Mouse (Mus musculus) heart, embryonic 15.5 days (tissue): Measurements from ENCODE around the gene Tmco3. TPM values are rescaled to one million over a fixed set of nuclear protein-coding genes. Genes with fewer than 3 reads are reported as not detected.
A peak's percentile ranks its signal among the peaks of the same experiment; 100 is the strongest.

Experiments used
- ATAC-seq: fragments of 200-750 bp; cut with Nextera tagmentation; replicated peaks from 2 replicates; pipeline ENCODE4 v1.8.0; 2017; ENCODE audit warnings: low read depth, moderate TSS enrichment; ENCODE audit not compliant: insufficient number of reproducible peaks, insufficient read depth, low FRiP score
- H3K27ac ChIP-seq: fragments of 300-500 bp; sonication (generic); 2 replicates; pipeline ENCODE4 v1.5.1; 2015; ENCODE audit warnings: mild to moderate bottlenecking, inconsistent platforms
- H3K27me3 ChIP-seq: fragments of 300-500 bp; sonication (generic); 2 replicates; pipeline ENCODE4 v1.6.1; 2015; ENCODE audit warnings: inconsistent platforms
- H3K36me3 ChIP-seq: fragments of 300-500 bp; sonication (generic); 2 replicates; pipeline ENCODE4 v1.6.1; 2015; ENCODE audit warnings: mild to moderate bottlenecking, inconsistent platforms
- H3K4me1 ChIP-seq: fragments of 300-500 bp; sonication (generic); replicated peaks from 2 replicates; pipeline ENCODE4 v1.6.1; 2015; ENCODE audit warnings: inconsistent platforms
- H3K4me2 ChIP-seq: fragments of 300-500 bp; sonication (generic); 2 replicates; pipeline ENCODE4 v1.6.1; 2015; ENCODE audit warnings: inconsistent platforms, mild to moderate bottlenecking, moderate library complexity
- H3K4me3 ChIP-seq: fragments of 300-500 bp; sonication (generic); 2 replicates; pipeline ENCODE4 v1.5.1; 2015; ENCODE audit warnings: mild to moderate bottlenecking, inconsistent platforms
- H3K9ac ChIP-seq: fragments of 300-500 bp; sonication (generic); 2 replicates; pipeline ENCODE4 v1.6.1; 2015; ENCODE audit warnings: mild to moderate bottlenecking, inconsistent platforms
- H3K9me3 ChIP-seq: fragments of 300-500 bp; sonication (generic); replicated peaks from 2 replicates; pipeline ENCODE4 v1.6.1; 2016; ENCODE audit warnings: inconsistent platforms
- WGBS: fragments of 180-500 bp; shearing (Covaris S2); methylation state at CpG from one replicate; pipeline ENCODE4 v1.1.7; 2015; ENCODE audit warnings: mixed read lengths; 5-methylcytosine and 5-hydroxymethylcytosine counted together
- polyA plus RNA-seq: library from polyadenylated mRNA; unstranded; fragments of >200 nt; fragmentation: Nextera tagmentation; extraction: Ambion mirVana; gene quantifications from 2 replicates; pipeline ENCODE4 v1.2.1, GENCODE M21; 2015

Gene Tmco3
- 26.1 and 33.6 TPM in 2 replicates for polyA plus RNA-seq

- H3K27ac ChIP-seq: peak within 1 kb of the TSS; percentile 100
- under 1% methylated on average over 79 of the region's 79 CpGs for WGBS
These were observed at the start of gene Tmco3, which contains the start of gene Dcun1d2 for GRCm38 (mm10) chr8:13287692-13288623. Gene Tmco3, plus strand, starts transcription at chr8:13288190. Gene Dcun1d2, minus strand, starts transcription at chr8:13288131.

GRCm38 (mm10) chr8:13240055-13240454 is 47.9 kb upstream of the Tmco3 start:
- no peak overlapping the region for H3K4me2 ChIP-seq
- no peak overlapping the region for H3K9ac ChIP-seq
- H3K4me3 ChIP-seq: no peak overlapping the region
- H3K36me3 ChIP-seq: peaks cover 29% of the 10 kb centered on the region; the same call in 1 of the 2 replicates
- peaks cover 42% of the 10 kb centered on the region for H3K4me1 ChIP-seq
- WGBS: 90% methylated on average over 9 of the region's 9 CpGs
- H3K27ac ChIP-seq: no peak overlapping the region
- no peak for ATAC-seq
- no peaks in the 10 kb centered on the region for H3K27me3 ChIP-seq
- H3K9me3 ChIP-seq: no peaks in the 10 kb centered on the region

More at GRCm38 (mm10) chr8:13287692-13288623, at the start of gene Tmco3, which contains the start of gene Dcun1d2:
- peaks cover 8% of the 10 kb centered on the region for H3K36me3 ChIP-seq
- no peaks in the 10 kb centered on the region for H3K27me3 ChIP-seq
- H3K4me2 ChIP-seq: peak within 1 kb of the TSS; percentile 94
- peak; percentile 91 for ATAC-seq
- H3K9ac ChIP-seq: peak within 1 kb of the TSS; percentile 75
- peak within 1 kb of the TSS; percentile 76 for H3K4me3 ChIP-seq
- no peaks in the 10 kb centered on the region for H3K9me3 ChIP-seq
- peaks cover 16% of the 10 kb centered on the region for H3K4me1 ChIP-seq

DNA sequence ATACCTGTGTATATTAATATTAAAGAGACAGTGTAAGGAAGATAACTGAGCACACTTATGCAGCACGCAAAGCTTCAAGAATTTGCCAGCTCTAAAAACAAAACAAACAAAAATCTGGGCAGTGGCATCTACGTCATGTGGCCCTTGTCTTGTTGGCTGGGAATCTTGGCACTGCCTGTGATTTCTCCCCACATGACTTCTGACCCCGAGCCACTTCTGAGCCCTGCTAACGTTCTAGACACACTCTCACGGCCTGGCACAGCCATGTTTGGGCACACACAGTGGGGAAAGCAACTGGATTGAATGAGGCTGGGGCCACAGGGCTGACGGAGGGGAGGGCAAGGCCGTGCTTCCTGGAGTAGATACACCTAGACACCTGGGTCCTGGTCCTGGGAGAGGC is 47.3 kb upstream of the Tmco3 start:
- H3K27ac ChIP-seq: peak overlapping the region; percentile 46
- H3K9ac ChIP-seq: no peak overlapping the region
- ATAC-seq: no peak
- WGBS: 60% methylated on average over 7 of the region's 7 CpGs
- H3K4me3 ChIP-seq: no peak overlapping the region
- peaks cover 34% of the 10 kb centered on the region; the same call in 1 of the 2 replicates for H3K36me3 ChIP-seq
- H3K27me3 ChIP-seq: no peaks in the 10 kb centered on the region
- H3K9me3 ChIP-seq: no peaks in the 10 kb centered on the region
- no peak overlapping the region for H3K4me2 ChIP-seq
- H3K4me1 ChIP-seq: peaks cover 44% of the 10 kb centered on the region

DNA sequence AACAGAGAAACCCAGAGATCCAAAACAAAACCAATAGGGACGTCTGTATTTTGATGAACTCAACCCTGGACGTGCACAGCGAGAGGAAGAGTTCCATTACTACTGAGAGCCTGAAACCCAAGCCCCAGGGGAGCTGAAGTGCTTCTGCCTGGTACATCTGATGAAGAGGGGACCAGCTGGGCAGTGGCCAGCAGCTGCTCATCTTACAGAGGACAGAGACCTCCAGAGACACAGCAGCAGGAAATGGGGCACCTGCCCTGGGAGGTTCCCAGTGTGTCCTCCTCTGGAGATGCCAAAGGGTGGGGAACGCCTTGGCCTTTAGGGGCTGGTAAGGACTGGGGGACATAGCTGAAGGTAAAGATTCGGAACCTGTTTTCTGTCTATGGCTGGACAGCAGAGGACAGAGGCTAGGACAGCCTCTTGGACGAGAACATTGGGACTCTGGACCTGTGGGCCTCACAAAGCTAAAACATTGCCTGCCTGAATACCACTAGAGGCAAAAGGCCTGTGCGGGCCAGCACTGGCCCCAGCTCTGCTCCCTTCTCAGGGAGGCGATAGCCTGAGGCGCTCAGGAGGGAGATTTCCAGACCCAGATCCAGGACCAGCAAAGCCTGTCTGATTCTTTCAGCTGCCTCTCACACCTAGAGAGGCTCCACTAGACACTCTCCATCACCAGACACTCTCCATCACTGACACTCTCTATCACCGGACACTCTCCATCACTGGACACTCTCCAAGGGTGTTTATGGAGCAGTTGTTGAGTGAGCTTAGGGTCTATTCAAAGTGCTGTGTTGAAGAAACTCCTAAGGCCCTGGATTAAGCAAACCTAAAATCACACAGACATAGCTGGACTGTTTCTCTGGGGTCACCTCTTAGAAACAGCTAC is 44.8 kb upstream of the Tmco3 start:
- WGBS: 52% methylated on average over 10 of the region's 10 CpGs
- Histone ChIP-seq H3K4me2 (no peak overlapping the region), H3K27ac (peak overlapping the region; percentile 67), H3K9ac (peak overlapping the region; percentile 14; the same call in 1 of the 2 replicates), H3K4me3 (no peak overlapping the region), H3K27me3 (no peaks in the 10 kb centered on the region), H3K36me3 (peaks cover 52% of the 10 kb centered on the region), H3K4me1 (peaks cover 44% of the 10 kb centered on the region), H3K9me3 (no peaks in the 10 kb centered on the region)
- ATAC-seq: peak; percentile 78

DNA sequence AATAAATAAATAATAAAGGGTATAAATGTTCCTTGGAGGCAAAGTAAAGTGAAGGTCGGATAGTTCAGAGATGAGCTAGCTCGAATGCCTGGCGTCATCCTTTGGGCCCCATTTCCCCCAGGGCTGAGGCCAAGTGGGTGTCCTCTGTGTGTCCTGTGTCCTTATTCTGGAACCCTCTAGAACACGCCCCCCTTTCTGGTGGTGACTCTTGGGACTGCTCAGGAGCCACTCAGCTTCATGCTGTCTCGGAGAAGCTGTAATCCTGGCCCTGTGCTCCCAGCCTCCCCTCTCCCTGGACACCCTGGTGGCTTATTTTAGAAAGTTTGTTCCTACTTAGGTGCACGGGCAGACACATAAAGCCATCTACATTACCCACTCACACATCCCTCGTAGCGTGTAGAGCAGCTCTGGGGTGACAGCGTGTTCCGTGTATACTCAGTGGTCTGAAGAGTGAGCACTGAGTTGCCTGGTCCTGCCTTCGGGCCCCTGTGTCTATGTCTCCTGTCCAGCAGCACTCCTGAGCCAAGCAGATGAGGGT is 43.6 kb upstream of the Tmco3 start:
- Histone ChIP-seq H3K27ac (peak overlapping the region; percentile 67), H3K4me2 (no peak overlapping the region), H3K36me3 (peaks cover 58% of the 10 kb centered on the region), H3K9ac (no peak overlapping the region), H3K27me3 (no peaks in the 10 kb centered on the region), H3K9me3 (no peaks in the 10 kb centered on the region), H3K4me1 (peaks cover 49% of the 10 kb centered on the region), H3K4me3 (no peak overlapping the region)
- ATAC-seq: no peak
- 67% methylated on average over 11 of the region's 11 CpGs for WGBS

GRCm38 (mm10) chr8:13252837-13253236 is 35.2 kb upstream of the Tmco3 start:
- Histone ChIP-seq H3K9ac (peak overlapping the region; percentile 60), H3K27me3 (no peaks in the 10 kb centered on the region), H3K27ac (peak overlapping the region; percentile 95), H3K4me2 (peak overlapping the region; percentile 58), H3K36me3 (peaks cover 33% of the 10 kb centered on the region), H3K9me3 (no peaks in the 10 kb centered on the region), H3K4me3 (peak overlapping the region; percentile 55), H3K4me1 (peaks cover 27% of the 10 kb centered on the region)
- peak; percentile 81 for ATAC-seq
- 41% methylated on average over 13 of the region's 13 CpGs for WGBS

GRCm38 (mm10) chr8:13253413-13253812 is 34.6 kb upstream of the Tmco3 start:
- Histone ChIP-seq H3K36me3 (peaks cover 33% of the 10 kb centered on the region), H3K9ac (peak overlapping the region; percentile 60), H3K27ac (peak overlapping the region; percentile 95), H3K4me1 (peaks cover 27% of the 10 kb centered on the region), H3K9me3 (no peaks in the 10 kb centered on the region), H3K4me3 (peak overlapping the region; percentile 55), H3K4me2 (peak overlapping the region; percentile 58), H3K27me3 (no peaks in the 10 kb centered on the region)
- 44% methylated on average over 5 of the region's 5 CpGs for WGBS
- ATAC-seq: no peak

DNA sequence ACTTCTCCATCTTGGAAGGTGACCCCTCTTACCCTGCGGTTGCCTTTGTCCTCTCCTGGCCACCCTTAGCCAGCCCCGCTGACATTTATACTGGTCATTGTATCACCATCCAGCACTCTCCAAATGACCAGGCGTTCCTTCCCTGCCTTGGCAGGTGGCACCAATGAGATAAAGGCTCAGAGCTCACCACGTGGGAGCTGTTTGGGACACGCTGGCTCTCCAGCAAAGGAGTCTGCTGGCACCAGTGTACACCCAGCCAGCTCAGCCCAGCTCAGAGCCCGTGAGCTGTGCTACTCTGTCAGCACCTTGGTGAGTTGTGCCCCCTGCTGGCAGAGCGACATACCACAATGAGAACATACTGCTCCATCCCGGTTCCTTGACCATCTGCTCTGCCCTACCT is 34.0 kb upstream of the Tmco3 start, which contains the start of gene Adprhl1:
Gene Adprhl1 (minus strand): TSS at position 144 of the 400 bp plus-strand sequence.
- H3K4me2 ChIP-seq: peak within 1 kb of the TSS; percentile 58
- peak within 1 kb of the TSS; percentile 55 for H3K4me3 ChIP-seq
- H3K9me3 ChIP-seq: no peaks in the 10 kb centered on the region
- H3K27ac ChIP-seq: peak within 1 kb of the TSS; percentile 95
- 17% methylated on average over 8 of the region's 8 CpGs for WGBS
- peak; percentile 86 for ATAC-seq
- H3K9ac ChIP-seq: peak within 1 kb of the TSS; percentile 60
- H3K27me3 ChIP-seq: no peaks in the 10 kb centered on the region
- peaks cover 26% of the 10 kb centered on the region for H3K4me1 ChIP-seq
- peaks cover 29% of the 10 kb centered on the region for H3K36me3 ChIP-seq

DNA sequence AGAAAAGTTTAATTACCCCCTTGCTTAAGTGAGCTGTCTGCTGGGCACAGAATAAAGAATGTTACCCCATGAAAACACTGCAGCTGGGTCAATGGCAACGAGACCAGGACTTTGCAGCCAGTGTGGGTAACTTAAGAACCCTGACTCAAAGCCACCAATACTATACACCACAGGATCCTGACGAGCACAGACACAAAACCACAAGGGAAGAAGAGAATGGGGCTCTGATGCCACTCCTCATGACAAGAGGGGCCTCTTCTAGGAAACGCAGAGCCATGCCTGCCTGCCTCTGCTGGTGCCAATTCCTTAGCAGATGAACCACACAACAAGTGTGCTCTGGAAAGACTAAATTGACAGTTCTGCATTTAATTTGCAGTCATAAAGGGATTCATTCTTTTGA is 24.6 kb upstream of the Tmco3 start:
- no peak overlapping the region for H3K27ac ChIP-seq
- H3K27me3 ChIP-seq: no peaks in the 10 kb centered on the region
- no peak overlapping the region for H3K4me2 ChIP-seq
- peaks cover 23% of the 10 kb centered on the region for H3K36me3 ChIP-seq
- H3K4me3 ChIP-seq: no peak overlapping the region
- ATAC-seq: no peak
- H3K9ac ChIP-seq: no peak overlapping the region
- 75% methylated on average over 3 of the region's 3 CpGs for WGBS
- H3K4me1 ChIP-seq: no peaks in the 10 kb centered on the region
- no peaks in the 10 kb centered on the region for H3K9me3 ChIP-seq

DNA sequence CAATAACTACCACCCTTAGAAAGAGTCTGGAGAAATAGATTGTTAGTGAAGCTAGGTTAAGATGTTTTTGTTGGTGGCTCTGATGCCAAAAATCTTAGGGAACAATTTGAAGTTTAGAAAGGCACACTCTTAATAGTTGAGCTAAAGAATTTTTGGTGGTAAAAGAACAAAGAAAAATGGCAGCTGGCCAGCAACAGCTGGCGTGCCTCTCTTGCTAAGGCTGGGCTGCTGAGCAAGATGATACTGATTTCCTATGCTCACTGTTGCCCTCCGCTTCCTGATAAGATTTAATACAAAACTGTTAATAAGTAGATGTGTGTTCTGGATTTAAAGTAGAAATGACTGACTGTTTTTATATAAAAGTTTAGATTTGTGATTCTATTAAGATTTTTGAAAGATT is 20.4 kb upstream of the Tmco3 start:
- no peak overlapping the region for H3K9ac ChIP-seq
- H3K27ac ChIP-seq: no peak overlapping the region
- 59% methylated on average over 2 of the region's 2 CpGs for WGBS
- ATAC-seq: no peak
- no peak overlapping the region for H3K4me3 ChIP-seq
- H3K9me3 ChIP-seq: no peaks in the 10 kb centered on the region
- H3K4me2 ChIP-seq: no peak overlapping the region
- peaks cover 34% of the 10 kb centered on the region for H3K36me3 ChIP-seq
- H3K4me1 ChIP-seq: no peaks in the 10 kb centered on the region
- H3K27me3 ChIP-seq: no peaks in the 10 kb centered on the region

GRCm38 (mm10) chr8:13272834-13273233 is 15.2 kb upstream of the Tmco3 start:
- WGBS: 87% methylated on average over 5 of the region's 5 CpGs
- ATAC-seq: no peak

More at GRCm38 (mm10) chr8:13272834-13273233, 15.2 kb upstream of the Tmco3 start:
- H3K27ac ChIP-seq: no peak overlapping the region
- no peak overlapping the region for H3K4me2 ChIP-seq
- H3K4me3 ChIP-seq: no peak overlapping the region
- no peaks in the 10 kb centered on the region for H3K9me3 ChIP-seq
- no peaks in the 10 kb centered on the region for H3K27me3 ChIP-seq
- H3K9ac ChIP-seq: no peak overlapping the region
- H3K36me3 ChIP-seq: peaks cover 31% of the 10 kb centered on the region
- no peaks in the 10 kb centered on the region for H3K4me1 ChIP-seq
